Mouse (Mus musculus): ENCODE measurements around the gene Arf6.
"Not testable (repeated sequence)": the region's sequence is repeated elsewhere in the genome, so short reads cannot be mapped to it uniquely, and the experiment has no call there.

Gene Arf6

DNA sequence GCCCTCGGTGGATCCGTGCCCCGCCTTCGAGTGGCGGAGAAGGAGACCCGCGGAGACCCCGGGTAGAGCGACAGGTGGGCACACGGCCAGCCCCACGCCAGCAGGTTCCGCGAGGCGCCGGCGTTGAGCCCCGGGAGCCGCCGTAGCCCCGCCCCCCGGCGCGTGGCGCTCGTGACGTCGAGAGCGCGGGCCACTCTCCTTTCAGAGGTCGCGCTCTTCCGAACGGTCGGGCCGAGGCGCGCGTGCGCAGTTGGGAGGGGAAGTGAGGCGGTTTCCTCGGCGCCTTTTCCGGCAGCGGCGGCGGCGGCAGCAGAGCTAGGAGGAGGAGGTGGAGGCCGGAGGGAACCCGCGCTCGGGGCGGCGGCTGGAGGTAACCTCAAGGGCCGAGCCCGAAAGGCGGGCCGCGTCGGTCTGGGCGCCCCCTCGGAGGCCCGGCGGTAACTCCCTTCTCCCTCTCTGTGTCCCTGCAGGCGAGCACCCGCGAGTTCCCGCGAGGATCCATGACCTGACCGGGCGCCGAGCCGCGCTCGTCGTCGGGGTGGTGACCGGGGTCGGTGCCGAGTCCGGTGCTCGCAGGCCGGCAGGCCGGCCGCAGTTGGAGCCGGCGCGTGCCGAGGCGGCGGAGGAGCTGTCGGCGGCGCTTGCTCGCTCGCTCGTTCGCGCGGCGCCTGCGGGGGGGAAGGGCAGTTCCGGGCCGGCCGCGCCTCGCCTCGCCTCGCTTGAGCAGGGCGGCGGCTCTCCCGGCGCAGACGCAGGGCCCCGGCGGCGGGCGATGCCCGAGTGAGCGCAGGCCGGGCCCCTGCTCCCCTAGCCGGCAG lies at the start of gene Arf6, which contains the start of gene Gm9887:
Gene Arf6 (plus strand): TSS at position 297 of the 818 bp plus-strand sequence.
Gene Gm9887 (minus strand): TSS at position 605 of the 818 bp plus-strand sequence.
- peak; percentile 90 for DNase-seq (ENCODE audit: low read depth, low spot score)

DNA sequence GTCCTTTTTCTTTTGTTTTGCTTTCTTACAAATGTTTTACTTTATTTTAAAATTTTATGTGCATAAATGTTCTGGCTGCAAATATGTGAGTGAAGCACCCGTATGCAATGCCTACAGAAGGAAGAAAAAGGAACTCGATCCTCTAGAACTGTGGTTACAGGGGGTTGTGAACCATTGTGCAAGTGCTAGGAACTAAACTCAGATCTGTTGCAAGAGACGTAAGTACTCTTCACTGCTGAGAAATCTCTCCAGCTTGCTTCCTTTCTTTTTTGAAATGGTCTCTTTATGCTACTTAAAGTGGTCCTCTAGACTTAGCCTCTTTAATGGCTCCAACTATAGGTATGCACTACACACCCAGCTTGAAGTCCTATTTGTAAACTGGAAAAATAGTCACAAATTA lies 40.8 kb upstream of the Arf6 start:
- DNase-seq (ENCODE audit: low read depth, low spot score): no peak

DNA sequence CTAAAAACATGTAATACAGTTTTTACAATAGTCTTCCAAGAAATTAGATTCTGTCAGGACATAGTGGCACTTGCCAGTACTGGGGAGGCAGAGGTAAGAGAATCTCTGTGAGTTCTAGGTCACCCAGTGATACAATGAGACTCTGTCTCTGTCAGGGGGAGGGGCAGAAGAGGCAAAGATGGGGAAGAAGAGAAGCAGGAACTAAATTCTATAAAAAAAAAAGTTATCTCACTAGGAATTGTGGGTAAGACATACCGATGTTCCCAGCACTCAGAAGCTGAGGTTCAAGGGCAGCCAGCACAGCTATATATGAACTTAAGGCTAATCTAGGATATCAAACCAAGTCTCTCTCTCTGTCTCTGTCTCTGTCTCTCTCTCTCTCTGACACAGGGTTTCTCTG lies 39.8 kb upstream of the Arf6 start:
- DNase-seq (ENCODE audit: low read depth, low spot score): no peak

DNA sequence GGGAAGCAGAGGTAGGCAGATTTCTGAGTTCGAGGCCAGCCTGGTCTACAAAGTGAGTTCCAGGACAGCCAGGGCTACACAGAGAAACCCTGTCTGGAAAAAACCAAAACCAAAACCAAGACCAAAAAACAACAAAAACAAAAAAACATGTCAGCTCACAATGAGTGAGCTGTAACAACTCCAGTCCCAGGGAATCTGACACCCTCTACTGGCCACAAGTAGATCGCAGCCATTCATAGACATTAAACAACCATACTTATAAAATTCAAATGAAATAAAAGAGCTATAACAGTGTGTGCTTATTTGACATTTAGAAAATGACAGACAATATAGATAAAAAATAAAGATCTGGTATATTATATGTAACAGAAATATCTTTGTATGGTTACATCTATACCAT lies 38.4 kb upstream of the Arf6 start:
- no peak for DNase-seq (ENCODE audit: low read depth, low spot score)

DNA sequence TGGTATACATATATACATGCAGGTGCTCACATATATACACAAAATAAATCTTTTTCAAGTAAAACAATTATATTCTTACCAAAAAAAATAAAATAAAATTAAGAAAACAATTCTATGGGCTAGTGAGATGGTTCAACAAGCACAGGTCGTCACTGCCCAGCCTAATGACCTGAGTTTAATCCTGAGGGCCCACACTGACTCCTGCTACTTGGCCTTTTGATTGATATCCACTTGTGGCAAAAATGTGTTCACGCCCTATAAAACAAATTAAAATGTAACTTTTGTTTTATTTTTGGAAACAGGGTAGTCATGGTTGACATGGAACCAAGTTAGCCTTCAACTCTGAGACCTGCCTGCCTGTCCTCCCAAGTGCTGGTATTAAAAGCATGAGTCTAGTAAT lies 22.0 kb upstream of the Arf6 start:
- DNase-seq (ENCODE audit: low read depth, low spot score): no peak

DNA sequence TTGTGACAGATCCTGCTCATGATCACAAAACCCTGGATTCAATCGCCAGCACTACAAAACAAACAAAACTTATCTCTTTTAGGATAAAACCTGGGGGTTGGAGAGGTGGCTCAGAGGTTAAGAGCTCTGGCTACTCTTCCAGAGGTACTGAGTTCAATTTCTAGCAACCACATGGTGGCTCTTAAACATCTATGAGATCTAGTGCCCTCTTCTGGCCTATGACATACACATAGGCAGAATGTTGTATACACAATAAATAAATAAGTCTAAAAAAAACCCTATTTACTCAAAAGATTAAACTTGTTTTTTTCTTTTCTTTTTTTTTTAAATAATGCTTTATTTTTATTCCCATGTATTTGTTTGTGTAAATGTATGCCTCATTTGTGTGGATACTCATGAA lies 20.3 kb upstream of the Arf6 start:
- no peak for DNase-seq (ENCODE audit: low read depth, low spot score)

DNA sequence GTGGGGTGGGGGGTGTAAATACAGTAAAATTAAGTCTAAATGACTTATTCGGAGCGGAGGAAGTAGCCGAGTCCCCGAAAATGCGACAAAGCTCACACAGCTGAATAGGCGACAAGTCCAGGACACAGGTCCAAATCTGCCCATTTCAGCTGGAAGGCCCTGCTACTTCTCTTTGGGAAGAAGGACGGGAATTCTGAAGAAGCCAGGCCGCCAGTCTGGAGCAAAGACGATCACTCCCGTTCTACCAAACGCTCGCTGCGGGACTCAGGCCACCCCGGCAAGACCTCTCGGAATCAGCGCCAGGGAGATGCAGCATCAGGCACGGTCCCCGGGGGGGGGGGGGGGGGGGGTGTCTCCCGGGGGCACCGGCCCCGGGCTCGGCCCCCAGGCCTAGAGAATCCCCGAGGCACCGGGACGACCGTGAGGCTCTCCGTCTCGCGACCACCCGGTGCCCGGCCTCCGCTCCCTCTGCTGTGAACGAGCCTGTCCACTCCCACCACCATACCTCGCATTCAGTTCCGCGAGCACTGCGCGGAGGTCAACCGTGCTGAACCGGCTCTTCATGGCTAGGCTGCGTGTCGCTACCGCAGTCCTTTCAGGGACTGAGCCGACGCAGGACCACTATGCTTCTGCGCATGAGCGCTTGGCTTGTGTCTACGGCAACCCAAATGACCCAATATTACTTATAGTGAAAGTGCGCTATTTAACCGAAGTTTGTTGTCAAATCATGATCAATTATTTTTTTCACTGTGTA lies 15.2 kb upstream of the Arf6 start, which contains the start of gene Nemf:
Gene Nemf (minus strand): TSS at position 620 of the 754 bp plus-strand sequence.
- DNase-seq (ENCODE audit: low read depth, low spot score): peak; percentile 92

DNA sequence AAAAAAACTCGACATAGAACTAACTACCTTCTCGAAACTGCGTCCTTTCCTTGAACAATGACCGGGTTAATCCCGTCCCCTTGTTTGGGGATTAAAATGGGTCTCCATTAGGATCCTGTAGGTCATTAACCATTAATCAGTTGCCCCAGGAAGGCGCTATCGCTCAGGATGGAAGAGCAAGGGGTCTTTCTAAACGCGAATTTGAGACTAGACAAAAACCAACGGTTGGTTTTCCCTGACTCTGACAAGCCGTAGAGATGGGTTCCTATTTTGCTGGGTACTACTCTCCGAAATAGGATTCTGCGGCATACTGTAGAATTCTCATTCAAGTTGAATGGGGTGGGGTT lies 14.7 kb upstream of the Arf6 start:
- DNase-seq (ENCODE audit: low read depth, low spot score): no peak

DNA sequence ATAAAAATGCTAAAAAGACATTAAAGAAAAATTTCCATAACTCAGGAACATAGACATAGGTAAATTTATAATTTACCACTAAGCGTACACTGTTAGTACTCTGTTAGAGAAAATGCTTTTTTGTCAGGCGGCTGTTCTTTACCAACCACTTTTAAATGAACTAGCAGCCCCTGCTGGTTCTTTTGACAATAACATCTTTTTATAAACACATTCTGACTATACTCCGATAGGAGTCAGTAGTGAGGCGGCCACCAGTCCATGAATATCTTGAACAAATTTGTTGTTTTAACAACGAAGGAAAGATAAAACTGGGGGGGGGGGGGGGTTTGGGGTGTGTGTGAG lies 11.3 kb upstream of the Arf6 start:
- peak; percentile 64 for DNase-seq (ENCODE audit: low read depth, low spot score)

DNA sequence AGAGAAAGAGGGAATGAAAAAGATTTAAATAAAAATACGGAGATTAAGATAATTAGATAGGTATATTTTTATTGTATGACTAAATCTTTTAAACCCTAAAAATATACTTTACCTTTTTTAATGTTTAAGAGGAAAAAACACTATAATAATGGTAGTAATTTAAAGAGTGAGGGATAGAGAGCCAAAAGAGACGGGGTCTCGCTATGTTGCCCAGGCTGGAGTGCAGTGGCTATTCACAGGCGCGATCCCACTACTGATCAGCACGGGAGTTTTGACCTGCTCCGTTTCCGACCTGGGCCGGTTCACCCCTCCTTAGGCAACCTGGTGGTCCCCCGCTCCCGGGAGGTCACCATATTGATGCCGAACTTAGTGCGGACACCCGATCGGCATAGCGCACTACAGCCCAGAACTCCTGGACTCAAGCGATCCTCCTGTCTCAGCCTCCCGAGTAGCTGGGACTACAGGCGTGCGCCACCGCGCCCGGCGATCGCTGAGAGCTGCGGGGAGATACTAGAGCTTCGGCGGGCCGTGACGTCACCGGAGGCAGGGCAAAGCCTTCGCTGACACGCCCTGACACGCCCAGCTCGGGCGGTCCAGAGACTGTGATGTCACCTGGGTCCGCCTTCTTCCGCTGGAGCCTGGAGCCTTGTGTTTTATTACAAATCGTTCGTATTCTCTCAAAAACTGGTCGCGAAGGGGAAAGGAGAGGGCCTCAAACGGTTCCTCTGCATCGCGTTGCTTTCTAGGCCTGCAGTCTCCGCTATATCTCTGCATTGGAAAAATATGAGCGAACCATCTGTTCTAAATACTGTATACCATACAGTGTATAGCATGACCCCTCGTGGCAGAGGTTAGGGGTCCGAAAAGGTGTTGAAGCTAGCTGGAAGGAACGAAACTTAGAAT lies 10.7 kb upstream of the Arf6 start:
- peak; percentile 94 for DNase-seq (ENCODE audit: low read depth, low spot score)

DNA sequence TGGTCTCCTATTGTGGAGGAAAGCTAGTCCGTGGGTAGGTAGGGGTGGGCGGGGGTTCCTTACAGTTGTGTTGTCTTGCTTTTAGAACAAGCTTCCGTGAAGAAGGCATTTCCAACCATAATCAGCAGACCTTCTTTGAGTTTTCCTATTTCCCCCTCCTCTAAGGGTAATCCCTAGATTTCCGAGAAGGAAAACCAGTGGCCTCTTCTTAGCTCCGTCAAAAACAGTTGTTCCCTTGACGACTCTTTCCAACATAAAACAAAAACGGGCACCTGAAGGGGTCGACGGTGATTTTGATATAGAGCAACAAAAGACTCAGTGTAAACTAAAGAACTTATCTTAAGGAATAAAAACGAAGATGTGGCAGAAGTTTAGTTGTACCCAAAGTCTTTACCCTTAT lies 10.0 kb upstream of the Arf6 start:
- DNase-seq (ENCODE audit: low read depth, low spot score): no peak

DNA sequence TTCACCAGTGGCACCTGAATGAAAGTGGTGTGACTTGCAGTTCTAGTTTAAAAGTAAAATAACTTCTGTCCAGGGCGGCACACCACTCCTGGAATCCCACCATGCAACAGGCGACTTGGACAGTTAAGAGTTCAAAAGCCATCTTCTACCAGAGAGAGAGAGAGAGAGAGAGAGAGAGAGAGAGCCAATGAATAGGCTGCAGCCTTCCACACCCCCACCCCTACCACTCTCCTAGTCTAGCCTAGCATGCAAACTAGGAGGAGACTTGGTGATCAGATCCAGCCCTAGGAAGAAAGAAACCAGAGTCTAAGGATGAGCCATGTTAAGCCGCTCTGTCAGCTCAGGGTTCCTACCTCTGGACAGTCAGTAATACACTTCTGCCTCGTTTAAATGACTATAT lies 9.6 kb upstream of the Arf6 start:
- no peak for DNase-seq (ENCODE audit: low read depth, low spot score)

DNA sequence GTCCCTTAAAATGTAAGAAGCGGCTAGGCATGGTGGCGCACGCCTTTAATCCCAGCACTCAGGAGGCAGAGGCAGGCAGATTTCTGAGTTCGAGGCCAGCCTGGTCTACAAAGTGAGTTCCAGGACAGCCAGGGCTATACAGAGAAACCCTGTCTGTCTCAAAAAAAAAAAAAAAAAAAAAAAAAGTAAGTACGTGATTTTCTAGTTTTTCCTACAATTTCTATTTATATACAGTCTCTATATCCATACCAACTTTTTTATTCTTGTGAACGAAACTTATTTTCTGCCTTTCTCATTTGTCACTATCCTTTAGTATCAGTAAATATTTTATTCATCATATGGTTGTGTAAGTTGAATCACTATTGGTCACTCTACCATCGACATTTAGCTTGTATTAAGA lies 8.8 kb upstream of the Arf6 start:
- DNase-seq (ENCODE audit: low read depth, low spot score): not testable (repeated sequence)

DNA sequence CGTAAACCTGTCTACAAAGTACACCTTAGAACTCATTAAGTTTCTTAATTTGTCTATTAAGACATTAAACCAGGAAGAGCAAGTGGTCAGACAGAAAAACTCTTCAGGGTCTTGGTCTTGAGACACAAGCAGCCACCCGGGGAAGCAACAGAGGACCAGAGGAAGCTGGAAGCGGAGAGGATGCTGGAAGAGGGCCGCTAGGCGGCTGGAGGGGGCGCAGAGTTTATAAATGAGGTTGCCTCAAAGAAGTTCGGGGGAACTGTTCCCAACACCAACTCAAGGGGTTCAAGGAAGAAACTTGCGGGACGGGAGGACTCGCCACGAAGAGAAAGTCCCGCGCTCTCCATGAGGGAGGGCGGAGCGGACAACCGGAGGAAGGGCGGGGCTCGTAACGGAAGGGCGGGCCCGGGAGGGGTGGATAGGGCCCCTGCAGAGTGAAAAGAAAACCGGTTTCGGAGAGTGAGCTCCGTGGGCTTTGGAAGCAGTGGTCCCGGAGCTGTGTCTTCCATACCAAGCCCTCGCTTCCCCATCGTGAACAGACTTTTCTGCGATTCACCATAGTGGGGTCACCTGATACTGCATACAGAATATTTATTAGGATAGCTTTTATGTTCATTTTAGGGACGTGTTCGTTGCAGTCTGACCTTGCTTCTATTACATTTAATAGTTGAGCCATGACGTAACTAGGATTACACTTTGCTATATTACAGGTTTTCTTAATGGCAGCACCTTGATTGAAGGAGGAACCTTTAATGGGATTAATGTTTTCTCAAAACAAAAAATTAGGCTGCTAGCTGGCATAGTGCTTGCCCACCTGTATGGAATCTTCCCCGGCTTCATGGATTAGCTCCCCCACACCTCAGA lies 7.8 kb upstream of the Arf6 start:
- DNase-seq (ENCODE audit: low read depth, low spot score): no peak

DNA sequence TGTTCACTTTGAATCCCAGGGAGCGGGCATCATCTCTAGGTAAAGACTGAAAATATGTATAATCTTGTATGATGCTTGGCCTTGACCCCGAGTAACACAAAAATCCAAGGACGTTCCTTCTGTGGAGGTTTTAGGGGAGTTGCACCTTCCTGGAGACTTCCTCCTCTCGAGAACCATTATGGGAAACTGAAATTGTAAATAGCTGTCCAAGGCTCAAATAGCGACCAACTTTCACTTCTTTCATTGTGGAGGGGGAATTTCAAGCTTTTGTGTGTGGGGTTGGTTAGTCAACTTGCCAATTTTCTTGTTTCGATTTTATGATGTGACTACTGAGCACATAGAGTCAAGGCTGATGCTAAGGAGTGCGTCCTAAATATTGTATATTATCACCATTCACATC lies 6.2 kb upstream of the Arf6 start:
- DNase-seq (ENCODE audit: low read depth, low spot score): no peak

DNA sequence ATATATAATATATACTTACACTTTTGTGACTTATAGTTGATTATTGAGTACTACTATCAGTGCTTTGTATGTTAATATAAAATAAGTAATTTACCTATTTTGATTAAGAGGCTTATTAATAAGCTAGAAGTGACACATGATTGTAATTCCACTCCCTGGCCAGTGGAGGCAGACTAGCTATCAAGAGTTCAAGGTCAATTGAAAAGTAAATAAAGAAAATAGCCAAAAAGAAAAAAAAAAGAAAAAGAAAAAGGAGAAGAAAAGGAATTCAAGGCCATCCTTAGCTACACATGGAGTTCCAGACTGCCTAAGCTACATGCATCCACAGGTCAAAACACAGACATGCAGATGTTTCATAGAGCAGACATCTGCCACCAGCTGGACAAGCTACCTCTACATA lies 5.5 kb upstream of the Arf6 start:
- no peak for DNase-seq (ENCODE audit: low read depth, low spot score)

DNA sequence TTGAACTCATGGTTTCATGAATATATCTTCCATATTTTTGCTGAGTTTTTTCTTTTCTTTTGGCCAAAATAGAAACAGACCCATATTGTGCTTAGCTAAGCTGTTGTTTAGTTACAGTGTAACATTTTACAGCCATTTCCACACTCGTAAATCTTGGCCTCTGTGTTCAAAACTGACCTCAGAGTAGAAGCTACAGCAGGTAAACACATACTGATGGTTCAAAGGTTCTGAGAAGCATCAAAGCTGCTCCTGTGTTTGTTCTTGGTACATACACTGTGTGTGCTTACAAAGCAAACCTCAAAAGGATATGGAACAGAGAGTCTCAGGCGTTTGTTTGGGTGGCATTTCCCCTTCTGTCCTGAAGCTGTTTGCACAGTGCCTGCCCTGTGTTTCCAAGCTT lies 4.4 kb upstream of the Arf6 start:
- DNase-seq (ENCODE audit: low read depth, low spot score): no peak

DNA sequence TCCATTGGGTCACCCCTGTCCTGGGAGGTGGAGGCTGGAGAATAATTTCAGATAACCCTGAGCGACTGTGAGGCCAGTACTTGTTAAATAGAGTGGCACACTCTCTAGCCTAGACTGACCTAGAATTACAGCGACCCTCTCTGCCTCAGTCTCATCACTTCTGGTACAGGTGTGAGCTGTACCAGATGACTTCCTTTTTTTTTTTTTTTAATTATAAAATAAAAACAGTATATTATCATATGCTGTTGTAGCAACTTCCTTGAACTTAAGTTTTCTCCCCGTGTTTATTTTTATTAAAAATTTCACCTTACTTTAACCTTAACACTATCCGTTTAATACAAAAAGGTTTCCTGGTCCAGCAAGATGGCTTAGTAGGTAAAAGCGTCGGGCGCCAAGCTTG lies 1.0 kb upstream of the Arf6 start:
- no peak for DNase-seq (ENCODE audit: low read depth, low spot score)

DNA sequence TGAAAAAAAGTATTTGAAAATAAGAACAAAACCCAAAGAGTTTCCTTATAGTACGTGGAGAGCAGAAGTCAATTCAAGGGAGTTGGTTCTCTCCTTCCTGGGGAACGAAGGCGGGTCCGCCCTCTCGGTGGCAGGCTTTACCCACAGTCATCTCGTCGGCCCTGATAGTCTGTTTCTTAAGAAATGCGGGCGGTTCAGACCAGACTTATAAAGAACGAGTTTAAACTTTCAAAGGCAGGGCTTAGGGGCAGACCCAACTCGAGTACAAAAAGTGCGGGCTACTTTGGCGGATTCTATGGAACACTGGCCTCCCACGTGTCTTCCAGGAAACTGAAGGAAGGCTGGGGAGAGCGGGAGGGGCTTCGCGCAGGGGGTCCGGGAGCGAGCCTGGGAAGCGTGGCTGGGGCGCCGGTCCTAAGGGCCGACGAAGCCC lies 513 bp upstream of the Arf6 start:
- DNase-seq (ENCODE audit: low read depth, low spot score): peak; percentile 58

DNA sequence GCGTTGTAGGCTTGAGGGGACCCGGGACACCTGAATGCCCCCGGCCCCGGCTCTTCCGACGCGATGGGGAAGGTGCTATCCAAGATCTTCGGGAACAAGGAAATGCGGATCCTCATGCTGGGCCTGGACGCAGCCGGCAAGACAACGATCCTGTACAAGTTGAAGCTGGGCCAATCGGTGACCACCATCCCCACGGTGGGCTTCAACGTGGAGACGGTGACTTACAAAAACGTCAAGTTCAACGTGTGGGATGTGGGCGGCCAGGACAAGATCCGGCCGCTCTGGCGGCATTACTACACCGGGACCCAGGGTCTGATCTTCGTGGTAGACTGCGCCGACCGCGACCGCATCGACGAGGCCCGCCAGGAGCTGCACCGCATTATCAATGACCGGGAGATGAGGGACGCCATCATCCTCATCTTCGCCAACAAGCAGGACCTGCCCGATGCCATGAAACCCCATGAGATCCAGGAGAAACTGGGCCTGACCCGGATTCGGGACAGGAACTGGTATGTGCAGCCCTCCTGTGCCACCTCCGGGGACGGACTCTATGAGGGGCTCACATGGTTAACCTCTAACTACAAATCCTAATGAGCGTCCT lies 881 bp downstream of the Arf6 start:
- DNase-seq (ENCODE audit: low read depth, low spot score): no peak
